7 mouse cellular contexts compared by ENCODE assay signal in genomic region chr6:83914720-83915271, GRCm38 (mm10). TPM values are rescaled to one million over a fixed set of nuclear protein-coding genes. Genes with fewer than 3 reads are reported as not detected.
DNase-seq lines count a peak whose midpoint lies in the region; ATAC-seq and TF ChIP-seq lines count a peak whose summit lies in the region.

No protein-coding gene starts in this region.

- WGBS in lung, embryonic 15.5 days = under 1% methylated on average over 39 of the region's 40 CpGs
- WGBS in liver, embryonic 15.5 days (ENCODE audit: insufficient replicate concordance) = under 1% methylated on average over 35 of the region's 40 CpGs
- under 1% methylated on average over 38 of the region's 40 CpGs for WGBS in stomach, postnatal 0 days

- H3K4me3 ChIP-seq in lung, embryonic 15.5 days = peak overlapping the region; percentile 62
- peak overlapping the region; percentile 94 for H3K4me3 ChIP-seq in liver, embryonic 15.5 days (replicated peaks)
- peak overlapping the region; percentile 98 for H3K4me3 ChIP-seq in stomach, postnatal 0 days (ENCODE audit: low read depth, low read length)

- TF ChIP-seq EP300 in stomach, postnatal 0 days (optimal IDR thresholded peaks at IDR 0.05) = no peak

- H3K9me3 ChIP-seq in lung, embryonic 15.5 days = no peaks in the 10 kb centered on the region
- H3K9me3 ChIP-seq in liver, embryonic 15.5 days (replicated peaks) = no peaks in the 10 kb centered on the region
- H3K9me3 ChIP-seq in stomach, postnatal 0 days (ENCODE audit: control insufficient read depth, low read length) = no peaks in the 10 kb centered on the region

- no peaks in the 10 kb centered on the region for H3K27me3 ChIP-seq in lung, embryonic 15.5 days
- H3K27me3 ChIP-seq in liver, embryonic 15.5 days = 0 out of 2 replicates have a peak, but pooled peaks cover 4% of the 10 kb centered on the region
- H3K27me3 ChIP-seq in stomach, postnatal 0 days (ENCODE audit: control insufficient read depth, insufficient read depth, low read length) = no peaks in the 10 kb centered on the region

- no peaks in the 10 kb centered on the region for H3K36me3 ChIP-seq in lung, embryonic 15.5 days
- no peaks in the 10 kb centered on the region for H3K36me3 ChIP-seq in liver, embryonic 15.5 days (replicated peaks)
- H3K36me3 ChIP-seq in stomach, postnatal 0 days (ENCODE audit: control insufficient read depth, insufficient read depth, low read length) = no peaks in the 10 kb centered on the region

- no peak for DNase-seq in lung, postnatal 25 days (ENCODE audit: low spot score)
- DNase-seq in brain, embryonic 18.5 days (ENCODE audit: low read depth, low spot score) = peak; percentile 28
- DNase-seq in forelimb bud, embryonic 11.5 days (ENCODE audit: low read depth, low spot score) = peak; percentile 32
- DNase-seq in stomach, postnatal 0 days (ENCODE audit: low spot score) = peak; percentile 70
- DNase-seq in left cerebral cortex, adult 11 months (ENCODE audit: low spot score) = no peak

- no peak for TF ChIP-seq CTCF in stomach, postnatal 0 days (IDR thresholded peaks at IDR 0.05; ENCODE audit: low read depth)

- no peaks in the 10 kb centered on the region for H3K4me1 ChIP-seq in lung, embryonic 15.5 days
- peaks cover 6% of the 10 kb centered on the region for H3K4me1 ChIP-seq in liver, embryonic 15.5 days (replicated peaks)
- no peaks in the 10 kb centered on the region for H3K4me1 ChIP-seq in stomach, postnatal 0 days (replicated peaks; ENCODE audit: control insufficient read depth, insufficient read depth)

- peak overlapping the region; percentile 97 for H3K9ac ChIP-seq in lung, embryonic 15.5 days
- peak overlapping the region; percentile 94 for H3K9ac ChIP-seq in liver, embryonic 15.5 days
- H3K9ac ChIP-seq in stomach, postnatal 0 days (ENCODE audit: low read length) = peak overlapping the region; percentile 99

- peak overlapping the region; percentile 90 for H3K27ac ChIP-seq in lung, embryonic 15.5 days
- H3K27ac ChIP-seq in liver, embryonic 15.5 days (replicated peaks) = peak overlapping the region; percentile 85
- peak overlapping the region; percentile 95 for H3K27ac ChIP-seq in stomach, postnatal 0 days (replicated peaks)

- peak; percentile 86 for ATAC-seq in lung, embryonic 15.5 days (ENCODE audit: borderline replicate concordance, extremely low read depth, low FRiP score, low TSS enrichment)
- ATAC-seq in liver, embryonic 15.5 days (ENCODE audit: insufficient read depth) = peak; percentile 63
- ATAC-seq in stomach, postnatal 0 days (ENCODE audit: low FRiP score, low TSS enrichment) = peak; percentile 69; the same call in 1 of the 2 replicates

- H3K4me2 ChIP-seq in lung, embryonic 15.5 days = peak overlapping the region; percentile 60
- H3K4me2 ChIP-seq in liver, embryonic 15.5 days = peak overlapping the region; percentile 82
- H3K4me2 ChIP-seq in stomach, postnatal 0 days (replicated peaks; ENCODE audit: low read depth) = peak overlapping the region; percentile 74

RNA-seq across cellular contexts. Expression of gene Zfp638, which starts 47.9 kb away (rescaled TPM):
- polyA plus RNA-seq in lung, embryonic 15.5 days (2015; fragmentation: Nextera tagmentation; extraction: Ambion mirVana) = 57.7 and 59.1 TPM in 2 replicates
- 14.5 and 16.8 TPM in 2 replicates for polyA plus RNA-seq in liver, embryonic 15.5 days (2015; fragmentation: Nextera tagmentation; extraction: Ambion mirVana)
- polyA plus RNA-seq in stomach, postnatal 0 days (2015; fragmentation: Nextera tagmentation; extraction: Ambion mirVana) = 19.9 and 21.1 TPM in 2 replicates

Comparison
In these comparisons a context has a peak if more than half of its experiments do, and no peak if none do; other contexts are left out.
1. DNase-seq: peak in brain, embryonic 18.5 days (single experiment), forelimb bud, embryonic 11.5 days (single experiment) and stomach, postnatal 0 days (single experiment); none in lung, postnatal 25 days (single experiment) and left cerebral cortex, adult 11 months (single experiment).
2. Peak in every context shown above with its lines, with median percentiles within 50 percentile points of each other: ATAC-seq, H3K27ac ChIP-seq, H3K4me2 ChIP-seq, H3K4me3 ChIP-seq and H3K9ac ChIP-seq.